Mouse (Mus musculus): ENCODE data around the gene Pcsk7. TPM values are rescaled to one million over a fixed set of nuclear protein-coding genes. Genes with fewer than 3 reads are reported as not detected.
A peak's percentile ranks its signal among the peaks of the same experiment; 100 is the strongest.

The Pcsk7 gene
- total RNA-seq (2021), result 10 to 100 TPM; 23.3 to 25.3 TPM

DNA sequence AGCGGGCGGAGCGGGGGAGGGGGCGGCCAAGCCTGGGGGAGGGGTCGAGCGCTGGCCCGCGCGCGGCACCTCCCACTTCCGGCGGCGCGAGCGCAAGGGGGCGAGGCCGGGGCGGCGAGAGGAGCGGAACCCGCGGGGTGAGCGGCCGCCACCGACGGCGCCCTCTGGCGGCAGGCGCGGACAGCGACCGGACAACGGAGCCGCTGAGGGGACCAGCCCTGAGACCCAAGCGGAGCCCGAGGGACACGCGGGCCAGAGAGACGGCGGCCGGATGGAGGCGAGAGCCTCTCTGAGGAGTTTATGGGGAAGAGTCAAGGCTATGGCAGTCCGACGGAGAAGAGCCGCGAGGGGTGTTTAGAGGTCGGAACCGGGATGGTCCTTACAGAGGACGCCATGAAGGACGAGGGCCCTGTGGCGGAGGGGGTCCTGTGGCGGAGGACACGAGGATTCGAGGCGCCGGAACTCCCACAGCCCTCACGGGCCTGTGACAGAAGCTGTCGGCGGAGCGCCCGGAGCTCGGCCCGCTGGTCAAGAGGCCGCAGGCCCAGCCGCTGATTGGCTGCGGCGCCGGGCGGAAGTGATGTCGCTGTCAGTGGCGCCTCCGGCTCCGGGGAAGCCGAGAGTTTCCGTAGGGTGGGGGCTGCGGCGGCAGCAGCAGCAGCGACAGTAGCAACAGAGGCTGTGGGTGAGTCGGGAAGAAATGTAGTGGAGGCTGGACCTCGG, at the start of gene Pcsk7, which contains the start of gene Rnf214:
TSS of gene Pcsk7 (plus strand) at position 143 of the 723 bp plus-strand sequence.
TSS of gene Rnf214 (minus strand) at position 557 of the 723 bp plus-strand sequence.
- DNase-seq, result peak; percentile 87 to 88

GRCm38 (mm10) chr9:45859364-45859763, 46.9 kb upstream of the Pcsk7 start:
- no peak for DNase-seq

DNA sequence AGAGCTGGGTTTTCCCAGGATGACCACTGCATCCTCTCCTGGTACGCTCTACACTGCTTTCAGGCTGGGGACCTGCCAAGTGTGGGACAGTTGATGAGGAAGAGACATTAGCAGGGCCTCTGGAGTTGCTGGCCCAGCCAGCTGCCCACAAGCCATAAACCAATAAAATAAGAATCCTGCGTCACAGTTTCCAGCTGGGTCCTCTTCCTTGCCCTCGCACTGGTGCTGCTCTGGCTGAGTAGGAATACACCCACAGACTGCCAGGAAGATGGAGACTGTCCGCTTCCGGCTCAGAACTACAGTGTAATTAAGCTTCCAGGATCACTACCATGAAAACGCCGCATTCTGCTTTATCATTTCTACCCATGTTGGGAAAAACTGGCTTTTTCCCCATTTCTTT, 44.5 kb upstream of the Pcsk7 start:
- no peak for DNase-seq

DNA sequence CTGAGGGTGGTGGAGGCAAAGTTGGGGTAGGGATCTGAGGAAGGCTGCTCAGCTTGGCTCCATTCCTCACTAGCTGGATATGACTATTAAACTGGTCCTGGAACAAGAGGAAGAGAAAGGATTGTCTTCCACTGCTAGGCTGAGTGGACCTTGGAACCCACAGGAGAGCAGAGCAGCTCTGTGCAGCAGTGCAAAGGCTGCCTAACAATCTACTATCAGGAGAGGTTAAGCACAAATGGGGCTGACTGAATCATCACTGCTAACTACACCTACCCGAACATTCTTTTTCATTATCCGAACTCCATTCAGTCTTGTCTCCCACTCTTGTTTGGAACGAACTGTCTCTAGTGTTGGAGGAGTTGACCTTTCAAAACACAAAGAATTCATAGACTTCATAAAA, 37.1 kb upstream of the Pcsk7 start:
- DNase-seq, result no peak

DNA sequence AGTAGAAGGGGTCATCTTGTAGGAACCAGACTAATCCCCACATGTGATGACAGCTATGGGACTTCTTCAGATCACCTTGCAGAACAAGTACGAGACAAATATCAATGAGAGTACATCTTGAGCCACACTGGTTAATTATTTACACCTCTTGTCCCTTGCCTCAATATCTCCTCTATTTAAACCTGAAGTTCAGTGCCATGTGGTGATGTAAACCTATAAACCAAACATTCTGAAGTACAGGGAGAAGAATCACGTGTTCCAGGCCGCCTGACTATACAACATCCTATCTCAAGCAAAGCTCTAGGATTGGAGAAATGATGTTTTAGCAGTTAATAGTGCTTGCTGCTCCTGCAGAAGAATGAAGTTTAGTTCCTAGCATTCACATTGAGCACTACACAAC, 36.0 kb upstream of the Pcsk7 start:
- DNase-seq, result no peak

DNA sequence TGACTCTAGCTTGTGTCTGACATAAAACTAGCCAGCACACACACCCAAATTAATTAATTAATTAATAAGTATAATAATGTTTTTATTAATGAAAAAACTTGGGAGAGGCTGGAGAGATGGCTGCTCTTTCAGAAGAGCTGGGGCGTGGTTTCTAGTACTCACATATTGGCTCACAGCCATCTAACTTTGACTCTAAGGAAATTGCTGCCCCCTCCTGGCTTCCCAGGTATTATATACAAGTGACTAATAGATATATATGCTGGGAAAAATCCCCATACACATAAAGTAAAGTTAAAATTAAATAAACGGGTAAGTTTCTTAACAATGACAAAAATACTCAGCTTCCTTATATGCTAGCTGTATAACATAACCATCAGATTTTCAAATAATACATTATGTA, 28.4 kb upstream of the Pcsk7 start:
- no peak for DNase-seq

DNA sequence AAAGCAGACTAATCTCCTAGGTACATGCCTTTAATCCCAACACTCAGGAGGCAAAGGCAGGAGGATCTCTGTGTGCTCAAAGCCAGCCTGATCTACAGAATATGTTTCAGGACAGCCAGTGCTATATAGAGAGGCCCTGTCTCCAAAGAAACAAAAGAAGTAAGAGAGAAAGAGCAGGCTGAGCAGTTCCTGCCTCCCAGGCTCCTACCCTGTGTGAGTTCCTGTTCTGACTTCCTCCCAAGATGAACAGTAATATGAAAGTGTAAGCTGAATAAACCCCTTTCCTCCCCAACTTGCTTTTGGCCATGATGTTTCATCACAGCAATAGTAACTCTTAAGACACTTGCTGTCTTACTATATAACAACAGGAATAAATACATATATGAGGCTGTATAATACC, 12.6 kb upstream of the Pcsk7 start:
- DNase-seq, result no peak

- DNase-seq, result no peak
Observed at GRCm38 (mm10) chr9:45905196-45905595, 1.1 kb upstream of the Pcsk7 start.

DNA sequence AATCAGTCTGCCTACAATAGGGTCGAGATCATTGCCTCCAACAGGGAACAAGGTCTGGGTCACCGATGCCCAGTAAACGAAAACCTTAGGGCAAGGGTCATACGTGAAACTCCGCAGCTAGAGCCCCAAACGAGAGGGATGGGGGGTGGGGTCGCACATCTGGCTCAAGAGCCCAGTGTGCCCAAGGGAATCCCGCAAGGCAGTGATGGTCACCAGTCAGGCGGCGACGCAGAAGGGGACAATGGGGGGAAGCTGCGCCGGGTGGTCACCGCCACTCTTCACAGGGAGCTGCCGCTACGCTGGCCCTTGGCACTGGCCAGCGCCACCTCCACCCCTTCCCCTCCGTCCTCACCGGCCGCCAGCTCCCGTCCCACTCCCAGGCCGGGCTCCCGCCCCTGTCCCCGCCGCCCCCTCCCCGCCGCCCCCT, 473 bp upstream of the Pcsk7 start:
- peak; percentile 10 to 18 for DNase-seq

GRCm38 (mm10) chr9:45907078-45907428, 756 bp downstream of the Pcsk7 start:
- DNase-seq, result no peak

DNA sequence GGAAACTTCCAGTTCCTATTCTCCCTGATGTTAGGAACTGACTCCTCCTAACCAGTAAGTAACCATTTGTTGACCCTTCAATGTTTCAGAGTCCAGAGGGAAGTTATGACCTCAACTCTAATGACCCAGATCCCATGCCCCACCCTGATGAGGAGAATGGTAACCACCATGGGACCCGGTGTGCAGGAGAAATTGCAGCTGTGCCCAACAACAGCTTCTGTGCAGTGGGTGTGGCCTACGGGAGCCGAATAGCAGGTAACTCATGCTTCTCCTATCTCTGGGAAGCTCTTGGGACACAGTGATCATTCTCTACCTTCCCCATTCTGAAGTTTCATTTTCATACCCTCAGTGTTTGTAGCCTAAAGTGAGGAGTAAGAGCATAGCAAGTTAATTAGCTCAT, 4.7 kb downstream of the Pcsk7 start:
- DNase-seq, result no peak

DNA sequence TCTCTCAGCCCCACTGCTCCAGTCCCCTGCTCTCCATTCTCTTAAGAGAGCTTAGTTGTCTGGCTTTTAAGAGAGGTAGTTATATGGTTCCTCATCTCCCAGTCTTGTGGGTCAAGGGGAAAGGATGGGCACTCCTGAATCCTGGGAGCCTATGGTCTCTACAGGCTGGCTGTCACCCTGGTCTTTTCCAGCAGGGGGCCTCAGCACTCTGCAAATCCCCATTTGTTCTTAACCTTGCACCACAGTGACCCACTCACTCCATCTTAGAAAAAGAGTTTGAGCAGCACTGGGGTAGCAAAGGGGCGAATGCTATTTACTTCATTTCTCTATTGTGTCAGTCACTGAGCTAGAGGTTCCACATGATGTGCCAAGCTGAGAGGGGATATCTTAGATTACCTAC, 5.4 kb downstream of the Pcsk7 start:
- DNase-seq, result no peak

- DNase-seq, result no peak
Observed at GRCm38 (mm10) chr9:45915659-45916058, 9.4 kb downstream of the Pcsk7 start.

GRCm38 (mm10) chr9:45917041-45917934, 11.0 kb downstream of the Pcsk7 start:
- peak; percentile 36 to 67 for DNase-seq

- no peak for DNase-seq
Observed at GRCm38 (mm10) chr9:45919895-45920294, 13.6 kb downstream of the Pcsk7 start.

DNA sequence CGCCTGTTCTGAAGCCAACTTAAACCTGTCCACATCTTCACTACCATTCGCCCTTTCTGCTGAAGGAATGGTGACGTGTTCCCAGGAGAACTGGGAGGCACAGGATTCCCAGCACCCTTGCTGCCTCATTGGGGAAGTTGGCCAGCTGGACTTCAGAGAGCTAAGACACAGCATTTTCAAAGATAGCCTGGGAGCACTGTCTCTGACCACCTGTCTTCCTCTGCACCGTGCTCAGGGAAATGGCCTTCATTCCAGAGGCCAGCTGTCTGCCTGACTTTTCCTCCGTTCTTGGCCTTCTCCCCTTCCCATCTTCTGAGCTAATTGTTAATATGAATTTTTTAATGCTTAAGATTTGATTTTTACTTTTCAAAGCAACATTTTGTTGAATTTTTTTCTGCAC, 23.0 kb downstream of the Pcsk7 start:
- no peak for DNase-seq

- DNase-seq, result no peak
Observed at GRCm38 (mm10) chr9:45931958-45932357, 25.7 kb downstream of the Pcsk7 start.

GRCm38 (mm10) chr9:45932571-45933415, 26.5 kb downstream of the Pcsk7 start:
- peak; percentile 40 to 55 for DNase-seq

DNA sequence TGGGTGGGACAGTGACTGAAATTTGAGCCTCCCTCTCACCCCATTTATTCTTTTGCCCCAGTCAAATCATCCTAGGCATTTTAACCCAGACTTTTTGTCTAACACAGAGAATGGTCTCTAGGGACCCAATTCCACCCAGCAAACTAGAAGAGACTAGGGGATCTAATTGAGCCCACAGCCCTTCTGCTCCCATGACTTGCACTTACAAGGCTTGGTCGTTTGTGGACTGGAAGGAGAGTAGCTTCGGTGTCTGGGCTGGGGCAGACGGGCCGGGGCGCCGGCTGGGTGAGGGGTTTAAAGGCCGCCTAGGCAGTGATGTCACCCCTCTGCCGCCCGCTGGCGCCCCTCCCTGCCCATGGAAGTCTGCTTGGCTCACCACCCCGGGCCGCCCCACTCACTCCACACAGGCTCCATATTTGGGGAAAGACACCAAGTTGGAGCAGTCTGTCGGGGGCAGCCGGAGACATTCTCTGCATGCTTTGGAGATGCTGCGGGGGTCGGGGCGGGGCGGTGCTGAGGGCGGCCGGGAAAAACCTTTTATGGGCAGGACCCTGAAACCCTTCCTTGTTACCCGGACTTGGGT, 29.4 kb downstream of the Pcsk7 start, which contains the start of gene Tagln:
TSS of gene Tagln (minus strand) at position 431 of the 583 bp plus-strand sequence.
- DNase-seq, result no peak

DNA sequence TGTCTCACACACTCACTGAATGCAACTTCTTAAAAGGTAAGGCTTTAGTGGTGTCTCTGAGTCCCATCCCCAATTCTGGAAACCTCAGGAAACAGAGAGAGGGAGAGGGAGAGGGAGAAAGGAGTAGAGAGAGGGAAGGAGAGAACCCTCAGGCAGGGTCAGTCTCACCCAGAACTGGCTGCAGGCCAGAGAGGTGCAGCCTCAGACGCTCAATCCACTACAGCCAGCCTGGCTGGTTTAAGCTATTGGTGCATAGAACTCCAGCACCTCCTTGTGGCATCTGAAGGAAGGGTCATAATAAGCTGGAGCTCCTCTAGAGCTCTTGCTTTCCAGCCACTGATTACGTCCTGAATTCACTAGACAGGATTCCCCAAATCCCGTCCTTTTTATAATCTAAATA, 30.6 kb downstream of the Pcsk7 start:
- peak in 1 of 2 experiments; percentile 29 for DNase-seq

- DNase-seq, result no peak
Observed at GRCm38 (mm10) chr9:45938088-45938487, 31.8 kb downstream of the Pcsk7 start.

GRCm38 (mm10) chr9:45938952-45939637, 32.8 kb downstream of the Pcsk7 start:
- no peak for DNase-seq
